Mouse (Mus musculus): Measurements from ENCODE around the gene Folh1. TPM values are rescaled to one million over a fixed set of nuclear protein-coding genes. Genes with fewer than 3 reads are reported as not detected.
"Not testable (repeated sequence)": the region's sequence is repeated elsewhere in the genome, so short reads cannot be mapped to it uniquely, and the experiment has no call there.

The Folh1 gene
- polyA plus RNA-seq (2012) = not detected in 2 replicates

GRCm38 (mm10) chr7:86775617-86776325 lies at the start of gene Folh1:
Folh1 (minus strand) TSS chr7:86775943.
- Histone ChIP-seq H3K9me3 (ENCODE audit: control insufficient read depth, low read length) (0 out of 2 replicates have a peak, but pooled peaks cover 2% of the 10 kb centered on the region), H3K4me1 (ENCODE audit: control insufficient read depth) (no peaks in the 10 kb centered on the region), H3K27me3 (ENCODE audit: control insufficient read depth) (no peaks in the 10 kb centered on the region), H3K4me3 (replicated peaks) (no peak within 1 kb of the TSS), H3K36me3 (ENCODE audit: control insufficient read depth) (no peaks in the 10 kb centered on the region)
- no peak for TF ChIP-seq TAL1 (IDR thresholded peaks at IDR 0.05; ENCODE audit: low read length)
- TF ChIP-seq GATA1 (IDR thresholded peaks at IDR 0.05; ENCODE audit: low read length) = no peak

DNA sequence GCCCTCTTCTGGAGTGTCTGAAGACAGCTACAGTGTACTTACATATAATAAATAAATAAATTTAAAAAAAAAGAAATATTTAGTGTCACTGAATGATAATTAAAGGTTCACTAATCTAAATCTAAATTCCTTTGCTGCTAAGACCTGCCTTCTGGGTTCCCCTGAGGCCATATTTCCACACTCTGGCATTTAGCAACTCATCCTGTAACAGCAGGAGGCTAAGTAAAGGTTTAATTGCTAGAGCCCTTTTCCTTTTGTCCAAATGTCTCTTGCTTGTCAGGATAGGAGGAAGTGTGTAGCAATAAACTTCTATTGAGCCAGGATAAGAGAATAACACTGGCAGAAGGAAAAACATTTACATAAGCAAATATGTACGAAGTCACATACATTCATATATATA lies 40.7 kb upstream of the Folh1 start:
- Histone ChIP-seq H3K36me3 (ENCODE audit: control insufficient read depth) (no peaks in the 10 kb centered on the region), H3K9me3 (ENCODE audit: control insufficient read depth, low read length) (no peaks in the 10 kb centered on the region; the same call in 1 of the 2 replicates), H3K4me1 (ENCODE audit: control insufficient read depth) (no peaks in the 10 kb centered on the region), H3K27me3 (ENCODE audit: control insufficient read depth) (no peaks in the 10 kb centered on the region), H3K4me3 (replicated peaks) (no peak overlapping the region)
- TF ChIP-seq GATA1 (IDR thresholded peaks at IDR 0.05; ENCODE audit: low read length) = no peak
- no peak for TF ChIP-seq TAL1 (IDR thresholded peaks at IDR 0.05; ENCODE audit: low read length)

DNA sequence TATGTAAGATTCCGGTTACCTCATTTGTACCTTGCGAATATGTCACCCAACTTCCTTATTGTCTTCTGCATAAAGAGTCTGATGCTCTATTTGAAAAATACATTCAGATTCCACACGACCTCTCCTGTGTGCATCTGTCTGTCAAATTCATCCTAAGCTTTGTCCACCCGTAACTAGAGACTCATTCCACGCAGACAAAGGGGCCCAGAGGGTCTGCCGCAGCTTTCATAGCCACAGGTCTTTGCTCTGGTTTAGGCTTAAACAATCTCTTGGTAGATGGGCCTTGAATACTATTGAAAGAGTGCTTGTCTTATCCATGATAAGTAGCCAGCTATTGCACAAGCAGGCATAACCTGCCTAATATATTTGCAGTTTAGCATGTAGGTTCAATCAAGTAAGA lies 40.0 kb upstream of the Folh1 start:
- not testable (repeated sequence) for H3K27me3 ChIP-seq (ENCODE audit: control insufficient read depth); H3K9me3 ChIP-seq (ENCODE audit: control insufficient read depth, low read length); H3K4me1 ChIP-seq (ENCODE audit: control insufficient read depth); H3K36me3 ChIP-seq (ENCODE audit: control insufficient read depth); H3K4me3 ChIP-seq (replicated peaks)

GRCm38 (mm10) chr7:86815241-86815640 lies 39.5 kb upstream of the Folh1 start:
- not testable (repeated sequence) for H3K36me3 ChIP-seq (ENCODE audit: control insufficient read depth); H3K27me3 ChIP-seq (ENCODE audit: control insufficient read depth); H3K4me1 ChIP-seq (ENCODE audit: control insufficient read depth); H3K9me3 ChIP-seq (ENCODE audit: control insufficient read depth, low read length); H3K4me3 ChIP-seq (replicated peaks)

DNA sequence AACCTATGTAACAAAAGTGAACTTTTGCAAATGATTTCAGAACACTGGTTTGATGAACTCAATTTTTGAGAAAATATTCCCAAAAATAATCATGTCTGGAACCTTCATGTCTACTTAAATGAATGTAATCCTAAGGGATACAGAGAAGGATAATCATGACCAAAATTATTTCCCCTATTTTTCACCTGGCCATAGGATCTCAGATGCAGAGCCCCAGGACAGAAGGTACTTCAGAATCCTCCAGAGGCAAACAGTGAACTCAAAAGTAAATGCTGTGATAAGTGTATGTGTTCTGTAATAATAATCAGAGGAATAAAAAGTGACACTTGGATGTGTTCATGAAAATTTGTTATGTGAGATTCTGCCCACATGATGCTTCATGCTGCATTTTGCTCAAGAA lies 19.0 kb upstream of the Folh1 start, which contains the start of gene Vmn2r77:
Gene Vmn2r77 (plus strand): TSS at position 301 of the 400 bp plus-strand sequence.
- Histone ChIP-seq H3K4me1 (ENCODE audit: control insufficient read depth) (no peaks in the 10 kb centered on the region), H3K4me3 (replicated peaks) (no peak within 1 kb of the TSS), H3K9me3 (ENCODE audit: control insufficient read depth, low read length) (peaks cover under 1% of the 10 kb centered on the region; the same call in 1 of the 2 replicates), H3K27me3 (ENCODE audit: control insufficient read depth) (no peaks in the 10 kb centered on the region), H3K36me3 (ENCODE audit: control insufficient read depth) (no peaks in the 10 kb centered on the region)
- no peak for TF ChIP-seq GATA1 (IDR thresholded peaks at IDR 0.05; ENCODE audit: low read length)
- TF ChIP-seq TAL1 (IDR thresholded peaks at IDR 0.05; ENCODE audit: low read length) = no peak

DNA sequence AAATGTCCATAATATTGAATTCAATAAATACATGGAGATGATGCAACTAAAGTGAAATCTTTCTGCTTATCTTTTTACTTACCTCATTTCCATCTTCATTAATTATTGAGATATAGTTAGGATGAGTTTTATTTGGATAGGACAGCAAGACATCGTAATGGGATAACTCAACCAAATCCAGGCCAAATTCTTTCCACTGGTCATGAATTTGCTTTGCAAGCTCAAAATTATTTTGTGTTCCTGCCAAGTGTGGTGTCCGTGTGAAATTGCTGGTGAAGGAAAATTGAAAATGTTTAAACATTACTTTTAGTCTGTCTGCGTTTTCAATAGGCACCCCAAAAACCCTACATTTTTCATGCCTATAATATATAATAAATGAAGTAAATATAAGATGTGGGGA lies 4.1 kb downstream of the Folh1 start:
- TF ChIP-seq TAL1 (IDR thresholded peaks at IDR 0.05; ENCODE audit: low read length) (no peak), GATA1 (IDR thresholded peaks at IDR 0.05; ENCODE audit: low read length) (no peak)
- no peaks in the 10 kb centered on the region for H3K27me3 ChIP-seq (ENCODE audit: control insufficient read depth)
- H3K9me3 ChIP-seq (ENCODE audit: control insufficient read depth, low read length) = 0 out of 2 replicates have a peak, but pooled peaks cover 2% of the 10 kb centered on the region
- no peak overlapping the region for H3K4me3 ChIP-seq (replicated peaks)
- no peaks in the 10 kb centered on the region for H3K4me1 ChIP-seq (ENCODE audit: control insufficient read depth)
- H3K36me3 ChIP-seq (ENCODE audit: control insufficient read depth) = no peaks in the 10 kb centered on the region

DNA sequence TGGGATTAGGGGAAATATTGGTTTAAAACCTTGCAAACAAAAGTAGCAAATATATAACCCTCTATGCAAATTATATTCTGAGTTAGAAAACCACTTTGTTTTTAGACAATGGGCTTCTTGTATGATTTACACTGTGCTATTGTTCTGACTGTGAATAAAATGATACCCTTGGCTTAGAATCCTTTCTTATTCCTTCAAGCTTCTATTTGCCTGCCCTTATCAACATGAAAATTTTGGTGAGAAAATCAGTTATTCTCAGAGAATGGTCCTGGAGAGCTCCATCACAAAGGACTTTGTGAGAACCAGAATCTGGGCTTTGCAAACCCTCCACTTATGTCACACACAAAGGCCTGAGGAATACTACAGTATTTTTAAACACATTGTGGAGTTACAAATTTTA lies 11.1 kb downstream of the Folh1 start:
- Histone ChIP-seq H3K36me3 (ENCODE audit: control insufficient read depth) (no peaks in the 10 kb centered on the region), H3K27me3 (ENCODE audit: control insufficient read depth) (no peaks in the 10 kb centered on the region), H3K9me3 (ENCODE audit: control insufficient read depth, low read length) (peaks cover 3% of the 10 kb centered on the region; the same call in 1 of the 2 replicates), H3K4me1 (ENCODE audit: control insufficient read depth) (no peaks in the 10 kb centered on the region), H3K4me3 (replicated peaks) (no peak overlapping the region)
- TF ChIP-seq GATA1 (IDR thresholded peaks at IDR 0.05; ENCODE audit: low read length) = no peak
- no peak for TF ChIP-seq TAL1 (IDR thresholded peaks at IDR 0.05; ENCODE audit: low read length)

DNA sequence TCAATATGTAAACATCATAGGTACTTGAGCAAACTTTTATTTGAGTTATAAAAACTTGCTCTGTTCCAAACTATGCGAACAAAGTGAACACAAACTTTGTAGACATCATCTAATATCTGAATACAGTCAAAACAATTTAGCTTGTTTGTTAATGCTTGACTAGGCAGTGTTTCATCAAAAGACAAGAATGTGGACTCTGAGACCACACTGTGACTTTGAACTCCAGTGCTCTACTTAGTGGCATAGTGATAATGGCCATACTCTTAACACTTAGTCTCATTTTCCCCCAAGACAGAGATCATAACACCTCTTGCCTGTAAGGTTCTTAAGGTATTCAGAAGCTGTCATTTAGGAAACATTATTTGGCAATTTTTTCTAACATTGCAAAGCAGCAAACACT lies 15.0 kb downstream of the Folh1 start:
- no peaks in the 10 kb centered on the region for H3K27me3 ChIP-seq (ENCODE audit: control insufficient read depth)
- no peaks in the 10 kb centered on the region for H3K4me1 ChIP-seq (ENCODE audit: control insufficient read depth)
- no peak for TF ChIP-seq TAL1 (IDR thresholded peaks at IDR 0.05; ENCODE audit: low read length)
- no peak for TF ChIP-seq GATA1 (IDR thresholded peaks at IDR 0.05; ENCODE audit: low read length)
- H3K36me3 ChIP-seq (ENCODE audit: control insufficient read depth) = no peaks in the 10 kb centered on the region
- no peaks in the 10 kb centered on the region for H3K9me3 ChIP-seq (ENCODE audit: control insufficient read depth, low read length)
- H3K4me3 ChIP-seq (replicated peaks) = no peak overlapping the region

- Histone ChIP-seq H3K9me3 (ENCODE audit: control insufficient read depth, low read length) (no peaks in the 10 kb centered on the region), H3K27me3 (ENCODE audit: control insufficient read depth) (no peaks in the 10 kb centered on the region), H3K4me1 (ENCODE audit: control insufficient read depth) (no peaks in the 10 kb centered on the region), H3K36me3 (ENCODE audit: control insufficient read depth) (no peaks in the 10 kb centered on the region), H3K4me3 (replicated peaks) (no peak overlapping the region)
- TF ChIP-seq GATA1 (IDR thresholded peaks at IDR 0.05; ENCODE audit: low read length) (no peak), TAL1 (IDR thresholded peaks at IDR 0.05; ENCODE audit: low read length) (no peak)
Observed at GRCm38 (mm10) chr7:86725013-86725412, 50.7 kb downstream of the Folh1 start.

- Histone ChIP-seq H3K36me3 (ENCODE audit: control insufficient read depth) (no peaks in the 10 kb centered on the region), H3K4me1 (ENCODE audit: control insufficient read depth) (no peaks in the 10 kb centered on the region), H3K9me3 (ENCODE audit: control insufficient read depth, low read length) (no peaks in the 10 kb centered on the region), H3K27me3 (ENCODE audit: control insufficient read depth) (no peaks in the 10 kb centered on the region), H3K4me3 (replicated peaks) (no peak within 1 kb of the TSS)
- TF ChIP-seq GATA1 (IDR thresholded peaks at IDR 0.05; ENCODE audit: low read length) = no peak
- no peak for TF ChIP-seq TAL1 (IDR thresholded peaks at IDR 0.05; ENCODE audit: low read length)
Observed at GRCm38 (mm10) chr7:86688030-86688429, 87.7 kb downstream of the Folh1 start, which contains the start of gene Olfr292. Olfr292 (plus strand) TSS chr7:86688330.

Other genes with a start within 250 kb of the Folh1 start
- not detected in 2 replicates for gene Olfr295, start 192.1 kb downstream of the Folh1 start, polyA plus RNA-seq (2012)
- gene Olfr294, start 159.3 kb downstream of the Folh1 start, polyA plus RNA-seq (2012) = not detected in 2 replicates
- not detected in 2 replicates for gene Olfr293, start 126.9 kb downstream of the Folh1 start, polyA plus RNA-seq (2012)
- 0.01 TPM in 1 of 2 replicates, not detected in the other for gene Olfr292, start 87.6 kb downstream of the Folh1 start, polyA plus RNA-seq (2012)
- gene Vmn2r77, start 19.1 kb upstream of the Folh1 start, polyA plus RNA-seq (2012) = not detected in 2 replicates
- gene Vmn2r78, start 139.2 kb upstream of the Folh1 start, polyA plus RNA-seq (2012) = not detected in 2 replicates
- not detected in 2 replicates for gene Vmn2r79, start 220.2 kb upstream of the Folh1 start, polyA plus RNA-seq (2012)